Comparison of ENCODE assay signal across 21 mouse cellular contexts in genomic region chr1:121280501-121280900, GRCm38 (mm10). TPM values are rescaled to one million over a fixed set of nuclear protein-coding genes. Genes with fewer than 3 reads are reported as not detected.
A peak's percentile ranks its signal among the peaks of the same experiment; 100 is the strongest.
DNase-seq lines count a peak whose midpoint lies in the region; ATAC-seq lines count a peak whose summit lies in the region.
"Had no signal": no experiment of that assay in that cellular context is flagged by ENCODE, and none has a peak within 500 bp of the region (broad histone marks: within the 10 kb centered on the region; RNA-seq: fewer than 3 reads in every experiment).

No protein-coding gene starts in this region.

- H3K27me3 ChIP-seq in intestine, embryonic 15.5 days (replicated peaks): no peaks in the 10 kb centered on the region
- H3K27me3 ChIP-seq in liver, embryonic 12.5 days (replicated peaks): no peaks in the 10 kb centered on the region
- H3K27me3 ChIP-seq: embryonic facial prominence, embryonic 12.5 days; hindbrain, embryonic 12.5 days; midbrain, embryonic 13.5 days; stomach, embryonic 15.5 days had no signal

- H3K4me3 ChIP-seq in intestine, embryonic 15.5 days (replicated peaks): no peak overlapping the region
- no peak overlapping the region for H3K4me3 ChIP-seq in liver, embryonic 12.5 days
- H3K4me3 ChIP-seq: embryonic facial prominence, embryonic 12.5 days; forebrain, embryonic 10.5 days; hindbrain, embryonic 12.5 days; layer of hippocampus, adult 2 months; left cerebral cortex, adult 2 months; midbrain, embryonic 13.5 days; stomach, embryonic 15.5 days had no signal

- no peaks in the 10 kb centered on the region for H3K4me1 ChIP-seq in intestine, embryonic 15.5 days (replicated peaks)
- H3K4me1 ChIP-seq in liver, embryonic 12.5 days: no peaks in the 10 kb centered on the region
- H3K4me1 ChIP-seq: embryonic facial prominence, embryonic 12.5 days; forebrain, embryonic 10.5 days; hindbrain, embryonic 12.5 days; midbrain, embryonic 13.5 days; stomach, embryonic 15.5 days had no signal

- H3K9me3 ChIP-seq in intestine, embryonic 15.5 days: no peaks in the 10 kb centered on the region
- H3K9me3 ChIP-seq in liver, embryonic 12.5 days (replicated peaks): no peaks in the 10 kb centered on the region
- H3K9me3 ChIP-seq: embryonic facial prominence, embryonic 12.5 days; forebrain, embryonic 10.5 days; hindbrain, embryonic 12.5 days; midbrain, embryonic 13.5 days; stomach, embryonic 15.5 days had no signal

- H3K27ac ChIP-seq in intestine, embryonic 15.5 days: no peak overlapping the region
- H3K27ac ChIP-seq in liver, embryonic 12.5 days: no peak overlapping the region
- H3K27ac ChIP-seq: embryonic facial prominence, embryonic 12.5 days; forebrain, embryonic 10.5 days; hindbrain, embryonic 12.5 days; kidney, postnatal 0 days; layer of hippocampus, adult 2 months; left cerebral cortex, adult 2 months; liver, embryonic 14.5 days; midbrain, embryonic 13.5 days; stomach, embryonic 15.5 days had no signal

- no peak for ATAC-seq in intestine, embryonic 15.5 days
- ATAC-seq in liver, embryonic 12.5 days: no peak
- ATAC-seq: activated CD4-positive, CD25-positive, alpha-beta regulatory T cell, adult 4 months; intestine, embryonic 16.5 days; lung, postnatal 0 days; midbrain, embryonic 13.5 days had no signal

- H3K9ac ChIP-seq in intestine, embryonic 15.5 days: no peak overlapping the region
- no peak overlapping the region for H3K9ac ChIP-seq in liver, embryonic 12.5 days
- H3K9ac ChIP-seq: embryonic facial prominence, embryonic 12.5 days; hindbrain, embryonic 12.5 days; liver, embryonic 14.5 days; midbrain, embryonic 13.5 days; stomach, embryonic 15.5 days had no signal

- H3K4me2 ChIP-seq in intestine, embryonic 15.5 days (replicated peaks): no peak overlapping the region
- no peak overlapping the region for H3K4me2 ChIP-seq in liver, embryonic 12.5 days
- H3K4me2 ChIP-seq: embryonic facial prominence, embryonic 12.5 days; hindbrain, embryonic 12.5 days; midbrain, embryonic 13.5 days; stomach, embryonic 15.5 days had no signal

- H3K36me3 ChIP-seq in intestine, embryonic 15.5 days: no peaks in the 10 kb centered on the region
- H3K36me3 ChIP-seq in liver, embryonic 12.5 days: no peaks in the 10 kb centered on the region
- H3K36me3 ChIP-seq: embryonic facial prominence, embryonic 12.5 days; forebrain, embryonic 10.5 days; hindbrain, embryonic 12.5 days; midbrain, embryonic 13.5 days; stomach, embryonic 15.5 days had no signal

- DNase-seq in gastrocnemius, adult 18-20 months (ENCODE audit: low spot score): peak; percentile 7
- no peak for DNase-seq in gastrocnemius, postnatal 10 days
- peak; percentile 26 for DNase-seq in retina, postnatal 1 day
- no peak for DNase-seq in retina, embryonic 14.5 days (ENCODE audit: low spot score)
- DNase-seq in adrenal gland, postnatal 36 days: peak; percentile 77 to 79
- DNase-seq in embryo, embryonic 11 days: no peak
- DNase-seq: cerebellum, adult 18-20 months had no signal

- WGBS in intestine, embryonic 15.5 days: 93% methylated on average over 1 of the region's 1 CpGs
- 69% methylated on average over 1 of the region's 1 CpGs for WGBS in liver, embryonic 12.5 days (ENCODE audit: insufficient replicate concordance)

RNA-seq across cellular contexts. Expression of gene Insig2, which starts 51.9 kb away (rescaled TPM):
- 10 to 100 TPM; 64.2 to 64.9 TPM for total RNA-seq in gastrocnemius, adult 18-20 months (2021)
- total RNA-seq in gastrocnemius, postnatal 10 days (2021): 10 to 100 TPM; 41.5 to 43.0 TPM
- 10 to 100 TPM; 47.3 to 47.5 TPM for total RNA-seq in adrenal gland, postnatal 36 days (2021)
- polyA plus RNA-seq in intestine, embryonic 15.5 days (2015; fragmentation: Nextera tagmentation; extraction: Ambion mirVana): 25.6 and 31.9 TPM in 2 replicates
- 9.3 and 9.8 TPM in 2 replicates for polyA plus RNA-seq in liver, embryonic 12.5 days (2016; fragmentation: Nextera tagmentation; extraction: Ambion mirVana)

Comparison
In these comparisons a context has a peak if more than half of its experiments do, and no peak if none do; other contexts are left out.
1. DNase-seq: peak in gastrocnemius, adult 18-20 months (single experiment), retina, postnatal 1 day (single experiment) and adrenal gland, postnatal 36 days (2 of 2); none in gastrocnemius, postnatal 10 days (single experiment), retina, embryonic 14.5 days (single experiment) and embryo, embryonic 11 days (single experiment).